Mouse (Mus musculus) hematopoietic stem cell, adult 5-6 weeks (primary cell): Measurements from ENCODE around the gene Pdp2. TPM values are rescaled to one million over a fixed set of nuclear protein-coding genes. Genes with fewer than 3 reads are reported as not detected.
"Not testable (repeated sequence)": the region's sequence is repeated elsewhere in the genome, so short reads cannot be mapped to it uniquely, and the experiment has no call there.

Experiments
- ATAC-seq, 2 experiments: fragments of 125-278 bp in 1 of 2; replicated peaks in 1 of 2; 2 replicates each; pipeline ENCODE4 v1.8.0; 2016 to 2017; ENCODE audit warnings: inconsistent platforms in 2 of 2, mild to moderate bottlenecking in 2 of 2, moderate number of reproducible peaks in 2 of 2, low read depth in 1 of 2, moderate TSS enrichment in 1 of 2; ENCODE audit not compliant: low FRiP score in 2 of 2, poor library complexity in 2 of 2, severe bottlenecking in 2 of 2, insufficient read depth in 1 of 2, low TSS enrichment in 1 of 2
- total RNA-seq: library from RNA; stranded (forward); fragments of 172-1452, 232-1000 nt; gene quantifications from 2 replicates; pipeline ENCODE4 v1.2.3, GENCODE M21; 2017

Gene Pdp2
- total RNA-seq, result 13.0 and 13.9 TPM in 2 replicates

DNA sequence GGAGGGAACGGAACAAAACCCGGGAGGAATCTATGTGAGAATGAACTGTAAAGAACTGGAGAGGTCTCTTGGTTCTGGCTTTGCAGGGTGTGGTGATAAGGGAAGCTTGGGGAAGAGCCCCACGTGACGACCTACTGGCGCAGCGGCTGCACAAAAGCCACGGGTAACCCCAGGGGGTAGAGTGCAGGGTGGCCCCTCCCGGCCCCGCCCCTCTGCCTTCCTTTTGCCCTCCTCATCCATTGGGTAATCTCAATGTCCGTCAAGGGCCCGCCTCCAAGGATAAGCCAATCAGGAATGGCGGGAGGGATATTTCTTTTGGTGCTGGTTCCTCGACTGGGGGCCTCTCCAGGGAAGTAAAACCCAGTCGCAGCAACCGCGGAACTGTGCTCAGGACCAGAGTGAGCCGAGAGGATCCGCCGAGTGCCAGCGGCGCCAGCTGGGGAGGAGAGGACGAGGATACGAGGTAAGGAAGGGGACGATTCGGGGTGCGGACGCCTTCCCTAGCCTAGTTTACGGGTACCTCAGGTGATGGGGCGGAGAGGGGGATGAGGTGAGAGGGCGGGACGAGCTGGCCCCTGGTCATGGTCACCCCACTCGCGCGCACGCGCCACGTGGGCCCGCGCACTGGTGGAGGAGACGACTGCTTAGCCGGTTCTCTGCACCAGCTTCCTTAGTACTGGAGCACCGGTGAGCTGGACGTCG, at the start of gene Pdp2:
TSS of gene Pdp2 (plus strand) at position 319 of the 702 bp plus-strand sequence.
- ATAC-seq, result peak; percentile 95 to 96

DNA sequence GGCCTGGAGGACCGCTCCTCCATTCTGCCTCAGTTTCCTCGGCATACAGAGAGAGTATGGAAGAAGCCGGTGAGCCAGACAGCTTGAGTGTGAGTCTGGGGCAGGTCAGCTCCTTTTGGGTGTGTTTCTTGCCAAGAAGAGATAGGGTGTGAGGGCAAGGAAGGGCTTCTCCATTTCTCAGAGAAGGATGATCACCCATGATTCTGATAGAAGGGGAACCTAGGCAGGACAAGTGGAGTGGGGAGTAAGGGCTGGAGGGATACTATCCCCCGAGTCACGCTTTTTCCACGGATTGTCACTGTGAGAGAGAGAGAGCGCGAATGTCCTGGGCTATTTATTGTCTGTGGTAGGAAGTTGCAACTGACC, 49.8 kb upstream of the Pdp2 start:
- no peak; a peak in 1 of 4 replicates for ATAC-seq

- no peak for ATAC-seq
These were observed 49.1 kb upstream of the Pdp2 start for GRCm38 (mm10) chr8:104542160-104542559.

GRCm38 (mm10) chr8:104543440-104544045, 47.7 kb upstream of the Pdp2 start:
- no peak for ATAC-seq

DNA sequence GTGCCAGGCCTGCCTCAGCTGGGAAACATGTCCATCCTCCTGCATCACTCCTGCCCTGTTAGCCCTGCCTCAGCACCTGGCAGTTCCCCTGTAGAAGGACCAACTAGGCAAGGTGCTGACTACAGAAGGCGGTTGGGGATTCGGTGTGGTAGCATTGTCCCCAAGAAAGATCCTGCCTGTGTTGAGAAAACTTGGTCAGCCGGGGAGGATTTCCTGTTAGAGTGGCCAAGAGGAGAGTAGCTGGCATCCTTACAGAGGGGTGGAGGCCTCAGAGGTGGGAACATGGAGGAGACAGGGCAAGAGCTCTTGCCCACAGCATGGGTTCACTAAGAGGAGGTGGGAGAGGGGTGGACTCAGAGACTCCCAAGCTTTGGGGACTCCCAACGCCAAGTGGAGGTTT, 36.1 kb upstream of the Pdp2 start:
- ATAC-seq, result no peak

DNA sequence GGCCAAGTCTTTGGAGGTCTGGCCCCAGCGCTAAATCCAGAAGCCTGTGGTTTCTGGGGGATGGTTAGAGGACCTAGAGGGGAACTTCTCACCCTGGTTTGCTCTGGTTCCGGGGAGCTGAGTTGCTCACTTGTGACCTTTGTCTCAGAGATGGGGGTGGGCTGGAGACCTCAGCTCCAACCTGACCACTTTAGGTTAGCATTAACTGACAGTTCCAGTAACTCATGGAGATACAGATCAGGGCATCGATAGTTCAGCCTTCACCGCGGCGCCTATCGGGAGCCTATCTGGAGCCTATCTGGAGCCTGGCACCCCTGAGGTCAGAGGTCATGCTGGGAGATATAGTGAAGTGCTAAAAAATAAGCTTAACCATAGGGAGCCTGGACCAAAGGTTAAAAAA, 34.0 kb upstream of the Pdp2 start:
- ATAC-seq, result no peak

GRCm38 (mm10) chr8:104560731-104561130, 30.5 kb upstream of the Pdp2 start:
- no peak for ATAC-seq

- peak; percentile 97 to 99 for ATAC-seq
These were observed 26.4 kb upstream of the Pdp2 start for GRCm38 (mm10) chr8:104564633-104565456.

DNA sequence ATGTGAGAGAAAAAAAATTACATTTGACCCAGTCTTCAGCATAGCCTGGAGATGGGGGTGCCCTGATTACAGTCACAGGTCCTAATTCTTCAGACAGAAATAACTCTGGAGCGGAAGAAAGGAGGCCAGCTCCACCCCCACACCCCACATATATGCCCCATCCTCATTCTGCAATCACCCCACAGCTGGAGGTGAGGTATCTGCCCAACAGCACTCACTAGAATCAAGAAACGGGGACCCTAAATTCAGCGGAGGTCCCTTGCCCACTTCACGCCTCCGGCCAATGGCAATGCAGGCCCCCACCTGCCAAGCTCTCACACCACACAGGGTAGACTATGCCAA, 25.8 kb upstream of the Pdp2 start:
- ATAC-seq, result no peak

GRCm38 (mm10) chr8:104569559-104569958, 21.7 kb upstream of the Pdp2 start:
- no peak for ATAC-seq

GRCm38 (mm10) chr8:104570436-104571343, 20.6 kb upstream of the Pdp2 start:
- peak; percentile 94 to 96 for ATAC-seq

GRCm38 (mm10) chr8:104576820-104577219, 14.4 kb upstream of the Pdp2 start:
- no peak for ATAC-seq

GRCm38 (mm10) chr8:104577606-104578005, 13.6 kb upstream of the Pdp2 start:
- not testable (repeated sequence) for ATAC-seq

DNA sequence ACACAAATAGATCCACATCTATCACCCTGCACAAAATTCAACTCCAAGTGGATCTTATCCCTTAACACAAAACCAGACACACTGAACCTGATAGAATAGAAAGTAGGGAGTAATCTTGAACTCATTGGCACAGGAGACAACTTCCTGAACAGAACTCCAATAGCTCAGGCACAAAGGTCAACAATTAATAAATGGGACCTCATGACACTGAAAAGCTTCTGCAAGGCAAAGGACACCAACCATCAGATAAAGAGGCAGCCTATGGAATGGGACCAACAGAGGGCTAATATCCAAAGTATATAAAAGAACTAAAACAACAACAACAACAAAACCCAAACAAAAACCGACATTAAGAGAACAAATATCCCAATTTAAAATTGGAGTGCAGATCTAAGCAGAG, 6.7 kb upstream of the Pdp2 start:
- no peak for ATAC-seq

GRCm38 (mm10) chr8:104590284-104590683, 967 bp upstream of the Pdp2 start:
- ATAC-seq, result no peak

- no peak for ATAC-seq
These were observed 605 bp downstream of the Pdp2 start for GRCm38 (mm10) chr8:104591856-104592255.

GRCm38 (mm10) chr8:104592566-104592965, 1.3 kb downstream of the Pdp2 start:
- no peak for ATAC-seq
